Mouse (Mus musculus) lung, postnatal 10 days (tissue): ENCODE measurements around the gene Lrrc7.

Experiments used
- DNase-seq: peaks from one replicate; pipeline ENCODE4 v3.0.0; 2021

The Lrrc7 gene

GRCm38 (mm10) chr3:158561987-158562360, at the start of gene Lrrc7:
Gene Lrrc7, minus strand, starts transcription at chr3:158562221.
- DNase-seq: no peak

GRCm38 (mm10) chr3:158607065-158607464, 45.0 kb upstream of the Lrrc7 start:
- DNase-seq: no peak

GRCm38 (mm10) chr3:158605274-158605673, 43.3 kb upstream of the Lrrc7 start:
- DNase-seq: no peak

GRCm38 (mm10) chr3:158561256-158561986, 600 bp downstream of the Lrrc7 start:
- no peak for DNase-seq

- DNase-seq: no peak
Measured at GRCm38 (mm10) chr3:158560891-158561255, 1.1 kb downstream of the Lrrc7 start.

- DNase-seq: no peak
Measured at GRCm38 (mm10) chr3:158559691-158560650, 2.0 kb downstream of the Lrrc7 start.

GRCm38 (mm10) chr3:158559131-158559658, 2.8 kb downstream of the Lrrc7 start:
- no peak for DNase-seq

- no peak for DNase-seq
Measured at GRCm38 (mm10) chr3:158558631-158559030, 3.4 kb downstream of the Lrrc7 start.

GRCm38 (mm10) chr3:158554280-158554679, 7.7 kb downstream of the Lrrc7 start:
- DNase-seq: no peak

- no peak for DNase-seq
Measured at GRCm38 (mm10) chr3:158552105-158552504, 9.9 kb downstream of the Lrrc7 start.

- no peak for DNase-seq
Measured at GRCm38 (mm10) chr3:158543481-158543880, 18.5 kb downstream of the Lrrc7 start.

GRCm38 (mm10) chr3:158532859-158533258, 29.2 kb downstream of the Lrrc7 start:
- DNase-seq: no peak

- DNase-seq: no peak
Measured at GRCm38 (mm10) chr3:158528471-158528870, 33.5 kb downstream of the Lrrc7 start.

GRCm38 (mm10) chr3:158493730-158494129, 68.3 kb downstream of the Lrrc7 start:
- DNase-seq: no peak

- no peak for DNase-seq
Measured at GRCm38 (mm10) chr3:158479677-158480076, 82.3 kb downstream of the Lrrc7 start.

- no peak for DNase-seq
Measured at GRCm38 (mm10) chr3:158400600-158400999, 161.4 kb downstream of the Lrrc7 start.

GRCm38 (mm10) chr3:158391534-158391933, 170.5 kb downstream of the Lrrc7 start:
- no peak for DNase-seq

- no peak for DNase-seq
Measured at GRCm38 (mm10) chr3:158388076-158388454, 174.0 kb downstream of the Lrrc7 start.

GRCm38 (mm10) chr3:158387413-158388075, 174.5 kb downstream of the Lrrc7 start:
- DNase-seq: no peak

- no peak for DNase-seq
Measured at GRCm38 (mm10) chr3:158386848-158387247, 175.2 kb downstream of the Lrrc7 start.

- DNase-seq: peak; percentile 4
Measured at GRCm38 (mm10) chr3:158375885-158376284, 186.1 kb downstream of the Lrrc7 start.

- DNase-seq: no peak
Measured at GRCm38 (mm10) chr3:158369169-158369568, 192.9 kb downstream of the Lrrc7 start.

- DNase-seq: no peak
Measured at GRCm38 (mm10) chr3:158365801-158366200, 196.2 kb downstream of the Lrrc7 start.
